Mouse (Mus musculus) CH12.LX (cell line): ENCODE data around the gene Reln.

Experiments
- CHD1 ChIP-seq: IDR thresholded peaks from 2 replicates; pipeline ENCODE4 v1.6.1; 2012; ENCODE audit warnings: low read depth, low read length, improper control_type of control experiment, inconsistent platforms
- CTCF ChIP-seq, 2 experiments: IDR thresholded peaks in 1 of 2; conservative IDR thresholded peaks in 1 of 2; 2 replicates each; pipeline ENCODE4 v1.5.1; 2011 to 2012; ENCODE audit warnings: low read depth in 2 of 2, low read length in 2 of 2, improper control_type of control experiment in 1 of 2, inconsistent platforms in 1 of 2, mild to moderate bottlenecking in 1 of 2, moderate library complexity in 1 of 2
- HCFC1 ChIP-seq: IDR thresholded peaks from 2 replicates; pipeline ENCODE4 v1.6.1; 2012; ENCODE audit warnings: low read depth, mild to moderate bottlenecking, inconsistent platforms, low read length, improper control_type of control experiment
- JUN ChIP-seq: IDR thresholded peaks from 2 replicates; pipeline ENCODE4 v1.6.1; 2011; ENCODE audit warnings: low read depth, mild to moderate bottlenecking, low read length, improper control_type of control experiment, moderate library complexity; ENCODE audit not compliant: insufficient read depth
- JUND ChIP-seq: conservative IDR thresholded peaks from 2 replicates; pipeline ENCODE4 v1.6.1; 2011; ENCODE audit warnings: low read depth, low read length, improper control_type of control experiment
- MAX ChIP-seq: IDR thresholded peaks from 2 replicates; pipeline ENCODE4 v1.6.1; 2011; ENCODE audit warnings: low read length, improper control_type of control experiment
- MEF2A ChIP-seq: IDR thresholded peaks from 2 replicates; pipeline ENCODE4 v1.6.1; 2014; ENCODE audit warnings: low read depth, mild to moderate bottlenecking, inconsistent platforms, low read length, improper control_type of control experiment, borderline replicate concordance
- POLR2A ChIP-seq: IDR thresholded peaks from 2 replicates; pipeline ENCODE4 v1.6.1; 2011; ENCODE audit warnings: low read depth, mild to moderate bottlenecking, improper control_type of control experiment, low read length
- UBTF ChIP-seq: IDR thresholded peaks from 2 replicates; pipeline ENCODE4 v1.6.1; 2012; ENCODE audit warnings: low read depth, mild to moderate bottlenecking, inconsistent platforms, low read length, improper control_type of control experiment, moderate library complexity
- USF1 ChIP-seq: IDR thresholded peaks from 2 replicates; pipeline ENCODE4 v1.6.1; 2014; ENCODE audit warnings: low read depth, mild to moderate bottlenecking, inconsistent platforms, low read length, improper control_type of control experiment
- ZC3H11A ChIP-seq: IDR thresholded peaks from 2 replicates; pipeline ENCODE4 v1.6.1; 2012; ENCODE audit warnings: low read depth, mild to moderate bottlenecking, inconsistent platforms, low read length, improper control_type of control experiment
- ZNF384 ChIP-seq: IDR thresholded peaks from 2 replicates; pipeline ENCODE4 v1.6.1; 2012; ENCODE audit warnings: low read depth, low read length, improper control_type of control experiment, inconsistent platforms

DNA sequence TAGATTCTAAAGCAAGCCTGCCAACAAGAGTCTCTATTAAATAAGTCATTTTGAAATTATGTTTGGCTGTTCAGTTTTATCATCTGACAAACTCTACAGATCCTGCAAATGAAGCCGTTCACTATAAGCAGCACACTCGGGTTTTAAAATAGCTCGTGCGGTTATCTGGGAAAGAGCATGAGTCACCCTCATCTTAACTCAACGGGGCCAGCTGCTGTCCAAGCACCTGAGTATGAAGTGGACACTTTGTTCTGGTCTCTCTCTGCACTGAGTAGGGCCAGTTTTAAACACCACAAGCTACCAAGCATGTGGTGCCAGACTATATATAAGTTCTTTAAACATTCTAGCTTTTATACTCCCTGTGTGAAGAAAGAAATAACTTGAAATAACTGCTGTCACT, 168.0 kb downstream of the Reln start:
- TF ChIP-seq UBTF: no peak
- TF ChIP-seq POLR2A: no peak
- no peak for TF ChIP-seq ZNF384
- no peak for TF ChIP-seq ZC3H11A
- TF ChIP-seq MEF2A: no peak
- TF ChIP-seq CHD1: no peak
- TF ChIP-seq JUND: no peak
- TF ChIP-seq HCFC1: no peak
- no peak for TF ChIP-seq JUN
- no peak for TF ChIP-seq USF1
- TF ChIP-seq CTCF (conservative IDR thresholded peaks at IDR 0.05 in 1 of 2, IDR thresholded peaks at IDR 0.05 in 1 of 2; ENCODE audit: low read depth in 2 of 2, low read length in 2 of 2): no peak
- TF ChIP-seq MAX: no peak
